Mouse (Mus musculus) myocyte (in vitro differentiated cells): Measurements from ENCODE around the gene Renbp.

Experiments used
- CEBPB ChIP-seq: IDR thresholded peaks from 2 replicates; pipeline ENCODE4 v1.6.1; 2011; ENCODE audit warnings: mild to moderate bottlenecking, moderate library complexity; ENCODE audit not compliant: poor library complexity, insufficient read depth, severe bottlenecking
- E2F4 ChIP-seq: IDR thresholded peaks from one replicate; pipeline ENCODE4 v1.6.1; 2011; ENCODE audit warnings: mild to moderate bottlenecking, control low read depth, moderate library complexity; ENCODE audit not compliant: insufficient read depth
- MYOG ChIP-seq, 3 experiments: IDR thresholded peaks; one replicate each; pipeline ENCODE4 v1.6.1; 2011; ENCODE audit warnings: control low read depth in 2 of 3, low read depth in 2 of 3, mild to moderate bottlenecking in 2 of 3; ENCODE audit not compliant: insufficient read length in 2 of 3, control insufficient read depth in 1 of 3, insufficient read depth in 1 of 3
- POLR2A ChIP-seq: IDR thresholded peaks from one replicate; pipeline ENCODE4 v1.6.1; 2011; ENCODE audit warnings: low read depth, mild to moderate bottlenecking, control low read depth, moderate library complexity; ENCODE audit not compliant: insufficient read length
- POLR2AphosphoS2 ChIP-seq: IDR thresholded peaks from one replicate; pipeline ENCODE4 v1.6.1; 2011; ENCODE audit warnings: low read depth, control low read depth; ENCODE audit not compliant: insufficient read length
- REST ChIP-seq: IDR thresholded peaks from one replicate; pipeline ENCODE4 v1.6.1; 2011; ENCODE audit warnings: mild to moderate bottlenecking, control low read depth, moderate library complexity; ENCODE audit not compliant: insufficient read depth, insufficient read length
- TCF12 ChIP-seq: IDR thresholded peaks from one replicate; pipeline ENCODE4 v1.6.1; 2011; ENCODE audit warnings: mild to moderate bottlenecking, control low read depth; ENCODE audit not compliant: poor library complexity, insufficient read depth, severe bottlenecking
- TCF3 ChIP-seq: IDR thresholded peaks from one replicate; pipeline ENCODE4 v1.6.1; 2011; ENCODE audit warnings: low read depth, control low read depth; ENCODE audit not compliant: insufficient read length

DNA sequence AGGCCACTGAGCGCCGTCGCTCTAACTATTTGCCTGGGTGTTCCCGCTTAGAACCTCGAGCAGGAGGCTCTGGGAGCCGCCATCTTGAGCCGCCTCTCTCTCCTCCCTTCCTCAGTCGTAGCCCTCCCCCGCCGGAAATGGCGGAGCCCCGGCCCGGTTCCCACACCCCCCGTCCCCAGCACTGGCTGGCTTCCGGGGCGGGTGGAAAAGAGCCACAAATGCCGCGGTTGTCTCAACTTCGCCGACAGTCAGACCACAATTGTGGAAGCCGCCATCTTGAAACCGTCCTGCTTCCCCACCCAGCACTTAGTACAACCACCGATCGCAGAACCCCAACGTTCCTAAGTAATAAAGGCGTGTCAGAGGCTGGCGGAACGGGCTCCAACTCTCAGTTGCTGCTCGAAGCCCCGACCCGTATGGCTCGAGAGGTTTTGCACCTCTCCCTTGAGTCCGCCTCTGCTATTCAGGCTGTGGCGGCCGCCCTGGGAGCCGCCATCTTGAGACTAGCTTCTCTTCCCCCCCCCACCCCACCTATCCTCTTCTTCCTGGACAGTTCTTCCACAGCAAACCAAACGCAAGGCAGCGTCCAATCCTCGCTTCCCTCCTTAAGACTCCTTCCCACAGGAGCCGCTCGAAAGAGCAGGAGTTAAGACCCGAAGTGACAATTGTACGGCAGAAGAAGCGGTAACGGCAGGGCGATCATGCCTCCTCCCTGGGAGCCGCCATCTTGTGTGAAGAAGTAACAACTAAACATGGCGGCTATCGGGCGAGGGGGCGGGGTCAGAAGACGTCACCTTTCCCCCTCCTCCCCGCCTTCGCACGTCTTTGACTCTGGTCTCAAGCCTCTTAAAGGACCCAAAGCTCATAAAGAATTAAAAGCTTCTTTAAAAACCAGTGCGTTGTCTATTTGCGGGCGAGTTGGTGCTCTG, 35.9 kb upstream of the Renbp start, which contains the start of gene Hcfc1:
- TF ChIP-seq MYOG (IDR thresholded peaks at IDR 0.05; ENCODE audit: control insufficient read depth in 1 of 3, insufficient read depth in 1 of 3, insufficient read length in 2 of 3, low read depth in 2 of 3) (no peak), CEBPB (no peak), POLR2A (peak; percentile 33), REST (no peak), TCF12 (no peak), E2F4 (no peak), TCF3 (no peak), POLR2AphosphoS2 (no peak)
